In the genomic region with DNA sequence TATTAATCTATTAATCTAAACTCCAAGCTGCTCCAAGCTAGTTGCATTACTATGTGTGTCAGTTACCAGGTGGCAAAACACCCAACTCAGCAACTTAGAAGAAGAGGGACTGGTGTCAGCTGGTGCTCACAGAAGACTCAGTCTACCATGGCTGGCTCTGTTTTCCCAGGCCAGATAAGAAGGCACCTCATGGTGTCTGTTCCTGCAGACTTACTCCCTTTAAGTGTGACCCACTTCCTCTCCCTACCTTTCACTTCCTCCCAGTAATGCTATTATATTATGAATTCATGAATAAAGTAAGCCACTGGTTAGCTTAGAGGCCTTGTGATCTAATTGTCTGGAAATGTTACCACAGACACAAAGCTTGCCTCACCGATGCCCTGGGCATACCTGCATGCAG, we compare ENCODE assay signal across 24 mouse cellular contexts. TPM values are rescaled to one million over a fixed set of nuclear protein-coding genes. Genes with fewer than 3 reads are reported as not detected.
DNase-seq lines count a peak whose midpoint lies in the region; ATAC-seq and TF ChIP-seq lines count a peak whose summit lies in the region.
"Had no signal": no experiment of that assay in that cellular context is flagged by ENCODE, and none has a peak within 500 bp of the region (broad histone marks: within the 10 kb centered on the region; RNA-seq: fewer than 3 reads in every experiment).

No protein-coding gene starts in this region.

- TF ChIP-seq POLR2A in liver, adult 2 months (IDR thresholded peaks at IDR 0.05; ENCODE audit: extremely low read depth, insufficient read depth, low read length) = no peak

- H3K4me3 ChIP-seq in liver, adult 2 months (ENCODE audit: insufficient read depth, low read depth, low read length) = no peak overlapping the region
- no peak overlapping the region for H3K4me3 ChIP-seq in embryonic facial prominence, embryonic 10.5 days
- H3K4me3 ChIP-seq: embryonic facial prominence, embryonic 12.5 days; embryonic facial prominence, embryonic 15.5 days; gastrocnemius, adult 2 months; heart, adult 2 months; heart, embryonic 10.5 days; hindbrain, embryonic 13.5 days had no signal

- 91% methylated on average over 1 of the region's 1 CpGs for WGBS in liver, adult 2 months
- 93% methylated on average over 1 of the region's 1 CpGs for WGBS in embryonic facial prominence, embryonic 10.5 days

- DNase-seq in liver, adult 2 months (ENCODE audit: extremely low read depth, low read depth, low spot score) = peak; percentile 71
- DNase-seq in liver (no peak), A20 (ENCODE audit: low read depth, low spot score) (peak; percentile 55)
- no peak for DNase-seq in embryonic facial prominence, embryonic 10.5 days (ENCODE audit: low spot score)
- no peak for DNase-seq in left cerebral cortex, postnatal 4 days
- DNase-seq: adrenal gland, adult 8-10 months; adrenal gland, postnatal 25 days; cerebellum, adult 11-12 months; cerebellum, adult 8-10 months; cerebellum, postnatal 10 days; cerebellum, postnatal 36 days; forebrain, postnatal 0 days; gastrocnemius, adult 2 months; gastrocnemius, postnatal 14 days; heart, adult 2 months had no signal

- H3K36me3 ChIP-seq in liver, adult 2 months (ENCODE audit: control insufficient read depth, insufficient read depth, low read length) = no peaks in the 10 kb centered on the region
- H3K36me3 ChIP-seq in embryonic facial prominence, embryonic 10.5 days (replicated peaks) = no peaks in the 10 kb centered on the region
- H3K36me3 ChIP-seq: embryonic facial prominence, embryonic 12.5 days; embryonic facial prominence, embryonic 15.5 days; heart, embryonic 10.5 days; hindbrain, embryonic 13.5 days had no signal

- intact Hi-C loops in left cerebral cortex, postnatal 4 days (cut with DNase I) = no loop called here

- H3K79me2 ChIP-seq in liver, adult 2 months (ENCODE audit: control insufficient read depth, insufficient read depth, low read length) = no peaks in the 10 kb centered on the region

- no peak for TF ChIP-seq CTCF in liver, adult 2 months (IDR thresholded peaks at IDR 0.05; ENCODE audit: low read depth, low read length)

- H3K27ac ChIP-seq in liver, adult 2 months (replicated peaks; ENCODE audit: insufficient read depth, low read depth, low read length) = no peak overlapping the region
- H3K27ac ChIP-seq in embryonic facial prominence, embryonic 10.5 days (replicated peaks) = no peak overlapping the region
- H3K27ac ChIP-seq: embryonic facial prominence, embryonic 12.5 days; embryonic facial prominence, embryonic 15.5 days; gastrocnemius, adult 2 months; heart, adult 2 months; heart, embryonic 10.5 days; hindbrain, embryonic 13.5 days had no signal

- no peak overlapping the region for H3K9ac ChIP-seq in liver, adult 2 months (ENCODE audit: low read depth, low read length)
- H3K9ac ChIP-seq: embryonic facial prominence, embryonic 12.5 days; embryonic facial prominence, embryonic 15.5 days; forebrain, postnatal 0 days; hindbrain, embryonic 13.5 days had no signal

- peaks cover 4% of the 10 kb centered on the region for H3K4me1 ChIP-seq in liver, adult 2 months (ENCODE audit: control insufficient read depth, insufficient read depth, low read length)
- H3K4me1 ChIP-seq in embryonic facial prominence, embryonic 10.5 days = peaks cover 22% of the 10 kb centered on the region
- H3K4me1 ChIP-seq: embryonic facial prominence, embryonic 12.5 days had no signal

- H3K27me3 ChIP-seq in liver, adult 2 months (ENCODE audit: control insufficient read depth, insufficient read depth, low read length) = peaks cover 14% of the 10 kb centered on the region; the same call in 1 of the 2 replicates
- peaks cover 19% of the 10 kb centered on the region for H3K27me3 ChIP-seq in embryonic facial prominence, embryonic 10.5 days (replicated peaks; ENCODE audit: low read depth, poor library complexity, severe bottlenecking)
- H3K27me3 ChIP-seq: hindbrain, embryonic 13.5 days had no signal

- no peaks in the 10 kb centered on the region for H3K9me3 ChIP-seq in embryonic facial prominence, embryonic 10.5 days
- H3K9me3 ChIP-seq: embryonic facial prominence, embryonic 12.5 days; embryonic facial prominence, embryonic 15.5 days; heart, embryonic 10.5 days; hindbrain, embryonic 13.5 days had no signal

- peak; percentile 31 for ATAC-seq in common myeloid progenitor, adult 5-6 weeks (replicated peaks; ENCODE audit: low read depth, poor library complexity, severe bottlenecking)
- ATAC-seq in megakaryocyte, adult 5-6 weeks (ENCODE audit: poor library complexity, severe bottlenecking) = peak; percentile 71
- ATAC-seq: activated CD4-positive, CD25-positive, alpha-beta regulatory T cell, adult 4 months; forebrain, embryonic 14.5 days; forebrain, postnatal 0 days; hindbrain, embryonic 16.5 days had no signal

RNA-seq across cellular contexts. Expression of a gene that starts 3.2 kb away (rescaled TPM):
- under 0.01 TPM in 2 replicates for total RNA-seq in liver, adult 2 months (2014; rRNA removed)
- 0.01 and 0.02 TPM in 2 replicates for polyA plus RNA-seq in liver, adult 2 months (2012; rRNA removed)
- 0.50 TPM in 1 of 2 replicates, not detected in the other for total RNA-seq in common myeloid progenitor, adult 5-6 weeks (2017)
- 1.3 and 1.4 TPM in 2 replicates for total RNA-seq in megakaryocyte, adult 5-6 weeks (2015)
- 0.48 and 0.85 TPM in 2 replicates for total RNA-seq in megakaryocyte, adult 5-6 weeks (2017)
- polyA plus RNA-seq in embryonic facial prominence, embryonic 10.5 days (2016; fragmentation: Nextera tagmentation; extraction: Ambion mirVana) = 1.6 and 2.4 TPM in 2 replicates
- 10 to 100 TPM; 31.4 to 33.5 TPM for total RNA-seq in left cerebral cortex, postnatal 4 days (2021)

Comparison
In these comparisons a context has a peak if more than half of its experiments do, and no peak if none do; other contexts are left out.
1. DNase-seq: peak in liver, adult 2 months (single experiment) and A20 (single experiment); none in liver (single experiment), embryonic facial prominence, embryonic 10.5 days (single experiment) and left cerebral cortex, postnatal 4 days (single experiment).
2. RNA of a gene that starts 3.2 kb away (total RNA-seq): 31.4 to 33.5 TPM in left cerebral cortex, postnatal 4 days; 0.48 to 1.4 TPM in megakaryocyte, adult 5-6 weeks, 0.50 TPM in common myeloid progenitor, adult 5-6 weeks and under 0.01 TPM in liver, adult 2 months; every median in the first group is over 10 times any median in the second.